Mouse (Mus musculus) right cerebral cortex, postnatal 10 days (tissue): ENCODE data around the gene Zfp827.
"Not testable (repeated sequence)": the region's sequence is repeated elsewhere in the genome, so short reads cannot be mapped to it uniquely, and the experiment has no call there.

Experiments used
- DNase-seq, 2 experiments: peaks; one replicate each; pipeline ENCODE4 v3.0.0; 2021; ENCODE audit warnings: low spot score in 2 of 2

Gene Zfp827

GRCm38 (mm10) chr8:79112480-79112879 lies 84.2 kb downstream of the Zfp827 start:
- no peak for DNase-seq

- DNase-seq, result no peak
These were observed 85.3 kb downstream of the Zfp827 start for GRCm38 (mm10) chr8:79113533-79113932.

- DNase-seq, result no peak
These were observed 86.3 kb downstream of the Zfp827 start for GRCm38 (mm10) chr8:79114561-79114960.

- no peak for DNase-seq
These were observed 88.2 kb downstream of the Zfp827 start for GRCm38 (mm10) chr8:79116436-79116835.

GRCm38 (mm10) chr8:79117711-79118110 lies 89.5 kb downstream of the Zfp827 start:
- no peak for DNase-seq

GRCm38 (mm10) chr8:79121614-79122013 lies 93.4 kb downstream of the Zfp827 start:
- DNase-seq, result no peak

- DNase-seq, result no peak
These were observed 96.0 kb downstream of the Zfp827 start for GRCm38 (mm10) chr8:79124231-79124630.

- DNase-seq, result no peak
These were observed 99.1 kb downstream of the Zfp827 start for GRCm38 (mm10) chr8:79127211-79127816.

GRCm38 (mm10) chr8:79128534-79128933 lies 100.3 kb downstream of the Zfp827 start:
- DNase-seq, result not testable (repeated sequence)

- peak in 1 of 2 experiments; percentile 50 for DNase-seq
These were observed 111.4 kb downstream of the Zfp827 start for GRCm38 (mm10) chr8:79139614-79140013.

GRCm38 (mm10) chr8:79140981-79141380 lies 112.7 kb downstream of the Zfp827 start:
- DNase-seq, result peak; percentile 76 to 91

- peak; percentile 46 to 49 for DNase-seq
These were observed 113.4 kb downstream of the Zfp827 start for GRCm38 (mm10) chr8:79141592-79141991.

- DNase-seq, result no peak
These were observed 115.5 kb downstream of the Zfp827 start for GRCm38 (mm10) chr8:79143729-79144128.

- DNase-seq, result peak; percentile 55 to 75
These were observed 117.0 kb downstream of the Zfp827 start for GRCm38 (mm10) chr8:79145210-79145609.

GRCm38 (mm10) chr8:79145626-79146025 lies 117.4 kb downstream of the Zfp827 start:
- no peak for DNase-seq

- no peak for DNase-seq
These were observed 120.6 kb downstream of the Zfp827 start for GRCm38 (mm10) chr8:79148799-79149198.

GRCm38 (mm10) chr8:79149880-79150279 lies 121.6 kb downstream of the Zfp827 start:
- no peak for DNase-seq

- DNase-seq, result no peak
These were observed 122.4 kb downstream of the Zfp827 start for GRCm38 (mm10) chr8:79150544-79151192.

GRCm38 (mm10) chr8:79151644-79152043 lies 123.4 kb downstream of the Zfp827 start:
- DNase-seq, result no peak

- DNase-seq, result no peak
These were observed 125.0 kb downstream of the Zfp827 start for GRCm38 (mm10) chr8:79153201-79153600.

GRCm38 (mm10) chr8:79153637-79154036 lies 125.4 kb downstream of the Zfp827 start:
- no peak for DNase-seq

GRCm38 (mm10) chr8:79155556-79156161 lies 127.4 kb downstream of the Zfp827 start:
- no peak for DNase-seq

- DNase-seq, result no peak
These were observed 129.1 kb downstream of the Zfp827 start for GRCm38 (mm10) chr8:79157366-79157765.
